Mouse (Mus musculus): Measurements from ENCODE around the gene Lamb1.

Lamb1 gene

GRCm38 (mm10) chr12:31350944-31351928 is 86.2 kb downstream of the Lamb1 start, which contains the start of gene Dld:
Gene Dld, minus strand, starts transcription at chr12:31351453.
- in situ Hi-C loops (cut with MboI; ENCODE audit: low pct_unique_long_range_greater_than_20kb in 1 of 2, low sequenced_read_pairs in 2 of 2, unreplicated experiment in 1 of 2) = no loop called here

- in situ Hi-C loops (cut with MboI; ENCODE audit: low pct_unique_long_range_greater_than_20kb in 1 of 2, low sequenced_read_pairs in 2 of 2, unreplicated experiment in 1 of 2) = no loop called here
Observed at GRCm38 (mm10) chr12:31366428-31366827, 101.4 kb downstream of the Lamb1 start.

GRCm38 (mm10) chr12:31367721-31368120 is 102.7 kb downstream of the Lamb1 start:
- in situ Hi-C loops (cut with MboI; ENCODE audit: low pct_unique_long_range_greater_than_20kb in 1 of 2, low sequenced_read_pairs in 2 of 2, unreplicated experiment in 1 of 2) = no loop called here

GRCm38 (mm10) chr12:31369118-31369517 is 104.1 kb downstream of the Lamb1 start:
- in situ Hi-C loops (cut with MboI; ENCODE audit: low pct_unique_long_range_greater_than_20kb in 1 of 2, low sequenced_read_pairs in 2 of 2, unreplicated experiment in 1 of 2) = no loop called here

GRCm38 (mm10) chr12:31369656-31370055 is 104.6 kb downstream of the Lamb1 start:
- in situ Hi-C loops (cut with MboI; ENCODE audit: low pct_unique_long_range_greater_than_20kb in 1 of 2, low sequenced_read_pairs in 2 of 2, unreplicated experiment in 1 of 2) = no loop called here

GRCm38 (mm10) chr12:31374603-31375282 is 109.7 kb downstream of the Lamb1 start:
- in situ Hi-C loops (cut with MboI; ENCODE audit: low pct_unique_long_range_greater_than_20kb in 1 of 2, low sequenced_read_pairs in 2 of 2, unreplicated experiment in 1 of 2) = no loop called here

- in situ Hi-C loops (cut with MboI; ENCODE audit: low pct_unique_long_range_greater_than_20kb in 1 of 2, low sequenced_read_pairs in 2 of 2, unreplicated experiment in 1 of 2) = no loop called here
Observed at GRCm38 (mm10) chr12:31375283-31375615, 110.2 kb downstream of the Lamb1 start.

GRCm38 (mm10) chr12:31376326-31376950 is 111.4 kb downstream of the Lamb1 start:
- in situ Hi-C loops (cut with MboI; ENCODE audit: low pct_unique_long_range_greater_than_20kb in 1 of 2, low sequenced_read_pairs in 2 of 2, unreplicated experiment in 1 of 2) = no loop called here

GRCm38 (mm10) chr12:31377241-31377640 is 112.2 kb downstream of the Lamb1 start:
- in situ Hi-C loops (cut with MboI; ENCODE audit: low pct_unique_long_range_greater_than_20kb in 1 of 2, low sequenced_read_pairs in 2 of 2, unreplicated experiment in 1 of 2) = no loop called here

Data from mouse embryonic stem cell (cell line).